Mouse (Mus musculus) induced T-regulatory cell, adult 2 months (primary cell): ENCODE measurements around the gene Tubb2a.

Experiments used
- DNase-seq: peaks from one replicate; pipeline ENCODE4 v3.0.0-alpha.2; 2012; ENCODE audit warnings: low read depth

Gene Tubb2a

DNA sequence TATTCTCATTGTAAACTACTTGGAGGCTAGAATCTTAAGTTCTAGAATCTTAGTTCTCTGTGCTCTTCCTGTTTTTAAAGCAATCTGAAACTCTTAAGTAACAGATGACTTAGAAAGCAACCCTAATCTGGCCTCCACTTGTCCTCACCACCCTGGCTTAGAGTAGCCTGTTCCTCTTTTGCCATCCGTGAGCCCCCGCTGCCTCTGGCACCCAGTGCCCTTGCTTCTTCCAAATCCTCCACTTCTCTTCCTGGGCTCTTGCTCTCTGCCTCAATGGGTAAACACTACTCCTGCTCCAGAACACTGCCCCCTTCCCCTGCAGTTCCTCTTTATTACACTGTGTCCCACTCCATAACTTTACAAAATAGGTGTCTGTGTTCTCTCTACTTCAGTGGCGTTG is 26.1 kb downstream of the Tubb2a start:
- no peak for DNase-seq

DNA sequence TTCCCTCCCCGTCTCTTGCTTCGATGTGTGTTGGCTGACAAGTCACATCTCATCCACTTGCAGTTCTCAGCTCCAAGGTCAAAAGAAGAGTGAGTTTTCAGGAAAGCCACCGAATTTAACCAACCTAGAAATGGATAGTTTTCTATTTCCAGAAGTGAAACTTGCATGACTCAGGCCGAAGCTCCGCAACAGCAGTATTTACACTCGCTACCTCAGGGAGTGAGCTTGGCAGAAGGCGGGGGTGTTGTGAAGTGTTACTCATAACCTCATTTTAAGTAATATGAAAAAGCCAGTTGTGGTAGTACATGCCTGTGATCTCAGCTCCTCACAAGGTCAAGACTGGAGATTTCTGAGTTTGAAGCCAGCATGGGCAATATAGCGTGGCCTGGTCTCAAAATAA is 27.3 kb downstream of the Tubb2a start:
- DNase-seq, result no peak

DNA sequence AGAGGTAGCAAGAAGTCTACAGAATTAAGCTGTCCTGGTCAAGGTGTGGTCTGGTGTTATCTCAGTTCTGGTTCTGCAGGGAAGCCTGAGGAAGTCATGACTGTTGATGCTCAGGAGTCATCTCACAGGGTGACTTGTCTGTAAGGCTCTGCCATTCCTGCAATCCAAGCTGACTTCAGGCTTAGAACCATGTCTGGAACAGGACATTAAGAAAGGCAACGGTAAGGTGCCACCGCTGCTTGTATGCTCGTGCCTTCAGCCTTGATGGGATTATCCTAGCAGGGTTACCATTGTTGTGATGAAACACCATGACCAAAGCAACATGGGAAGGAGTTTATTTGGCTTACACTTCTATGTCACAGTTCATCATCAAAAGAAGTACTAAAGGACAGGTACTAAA is 30.3 kb downstream of the Tubb2a start:
- DNase-seq, result no peak

DNA sequence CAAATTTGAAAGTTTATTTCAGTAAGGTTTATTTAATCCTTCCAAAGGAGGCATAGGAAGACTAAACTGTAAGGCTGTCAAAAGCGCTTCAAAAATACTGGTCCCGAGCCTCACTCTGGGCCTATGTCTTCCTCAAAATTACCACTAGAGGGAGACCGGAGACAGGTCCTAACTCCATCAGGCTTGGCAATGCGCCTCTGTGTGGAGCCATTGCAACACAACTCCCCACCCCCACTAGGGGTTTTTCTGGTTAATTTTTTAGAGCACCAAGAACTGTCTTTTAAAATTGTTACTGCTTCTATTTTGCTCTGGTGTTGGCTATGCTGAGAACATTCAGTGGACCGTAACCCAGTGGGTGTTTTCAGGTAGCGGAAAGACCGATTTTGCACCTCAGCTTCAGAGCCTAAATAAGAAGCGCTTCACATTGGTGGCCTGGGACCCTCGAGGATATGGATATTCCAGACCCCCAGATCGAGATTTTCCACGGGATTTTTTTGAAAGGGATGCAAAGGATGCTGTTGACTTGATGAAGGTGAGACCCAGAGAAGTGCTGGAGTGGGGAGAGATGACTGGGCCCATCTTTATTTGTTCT is 31.3 kb downstream of the Tubb2a start:
- peak; percentile 85 for DNase-seq

DNA sequence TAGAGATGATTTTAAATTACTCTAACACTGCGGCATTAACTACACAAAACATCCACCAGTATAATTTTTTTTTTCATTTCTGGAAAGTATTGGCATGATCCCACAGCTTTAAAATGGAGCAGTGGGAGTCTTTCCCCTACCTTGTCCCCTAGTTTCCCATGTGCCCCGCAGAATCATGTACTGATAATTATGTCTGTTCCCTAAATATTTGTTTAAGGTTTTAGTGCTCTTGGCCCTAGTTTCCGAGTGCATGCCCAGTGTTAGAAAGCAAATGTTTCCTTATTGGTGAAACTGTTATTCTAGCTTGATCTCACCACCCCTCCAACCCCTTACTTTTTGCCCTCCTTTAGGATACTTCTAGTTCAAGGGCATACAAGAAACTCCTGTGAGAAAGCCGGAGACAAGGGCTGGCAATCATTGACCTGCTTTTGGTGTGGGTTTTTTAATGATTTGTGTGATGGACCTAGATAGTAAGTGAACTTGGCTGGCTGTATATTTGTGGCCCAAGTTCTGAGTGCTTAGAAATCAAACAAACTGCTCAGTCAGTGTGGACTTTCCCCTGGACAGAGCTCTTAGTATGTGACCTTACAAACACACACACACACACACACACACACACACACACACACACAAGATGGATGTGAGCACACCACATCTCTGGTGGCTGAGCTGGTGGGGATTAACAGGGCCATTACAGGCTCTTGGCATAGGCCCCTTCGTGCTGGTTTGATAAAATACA is 32.1 kb downstream of the Tubb2a start:
- no peak for DNase-seq

DNA sequence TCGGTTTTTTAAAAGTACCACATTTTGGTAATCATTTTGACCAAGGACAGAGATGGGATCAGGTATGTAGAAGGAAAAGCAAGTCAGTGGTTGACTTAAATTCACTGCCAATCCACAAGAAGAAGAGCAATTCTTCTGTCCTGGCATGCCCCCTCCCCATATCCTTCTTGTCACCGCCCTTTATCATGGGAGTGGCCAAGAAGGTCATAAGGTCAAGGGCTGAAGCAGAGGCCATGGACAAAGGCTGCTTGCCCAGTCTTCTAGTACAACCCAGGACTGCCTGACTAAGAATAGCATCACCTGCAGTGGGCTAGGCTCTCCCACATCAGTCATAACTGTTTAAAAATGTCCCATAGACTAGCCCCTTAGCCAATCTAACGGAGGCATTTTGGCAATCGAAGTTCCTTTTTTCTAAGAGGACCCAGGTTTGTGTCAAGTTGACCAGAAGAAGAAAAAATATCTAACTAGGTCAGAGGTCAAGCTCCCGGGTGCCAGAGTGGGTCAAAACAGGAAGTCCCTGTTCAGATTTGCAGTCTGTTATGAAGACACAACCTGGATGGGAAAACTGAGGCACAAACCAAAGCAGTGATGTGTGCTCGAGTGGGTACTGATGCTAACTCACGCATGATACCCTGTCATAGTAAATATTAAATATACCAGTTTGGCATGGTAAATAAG is 34.0 kb downstream of the Tubb2a start:
- no peak for DNase-seq

DNA sequence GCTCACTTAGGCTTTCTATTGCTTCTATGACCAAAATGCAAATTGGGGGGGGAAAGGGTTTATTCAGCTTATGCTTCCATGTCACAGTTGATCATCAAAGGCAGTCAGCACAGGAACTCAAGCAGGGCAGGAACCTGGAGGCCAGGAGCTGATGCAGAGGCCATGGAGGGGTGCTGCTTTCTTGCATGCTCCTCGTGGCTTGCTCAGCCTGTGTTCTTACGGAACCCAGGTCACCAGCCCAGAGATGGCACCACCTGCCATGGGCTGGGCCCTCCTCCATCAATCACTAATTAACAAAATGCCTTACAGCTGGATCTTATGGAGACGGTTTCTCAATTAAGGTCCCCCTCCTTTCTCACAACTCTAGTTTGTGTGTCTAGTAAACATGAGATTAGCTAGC is 37.7 kb downstream of the Tubb2a start:
- DNase-seq, result no peak

DNA sequence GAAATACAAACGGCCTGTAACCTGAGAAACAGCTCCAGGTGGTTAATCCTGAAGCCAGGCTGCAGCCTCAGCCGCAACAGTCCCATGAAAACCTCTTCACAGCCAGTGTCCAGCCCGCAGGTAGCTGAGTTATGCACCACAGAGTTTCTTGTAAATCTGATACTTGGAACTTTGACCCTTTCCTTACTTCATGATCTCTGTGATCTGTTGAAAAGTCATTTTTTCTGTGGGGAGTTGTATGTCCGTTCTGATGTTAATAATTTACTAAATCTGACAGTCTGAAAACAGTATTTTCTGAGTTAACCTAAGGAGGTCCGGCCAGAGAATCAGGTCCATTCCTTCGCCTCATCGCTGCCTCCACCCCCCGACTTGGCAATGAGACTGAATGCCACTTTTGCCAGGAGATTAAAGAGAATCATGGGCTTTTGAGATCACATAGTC is 38.9 kb downstream of the Tubb2a start:
- no peak for DNase-seq

DNA sequence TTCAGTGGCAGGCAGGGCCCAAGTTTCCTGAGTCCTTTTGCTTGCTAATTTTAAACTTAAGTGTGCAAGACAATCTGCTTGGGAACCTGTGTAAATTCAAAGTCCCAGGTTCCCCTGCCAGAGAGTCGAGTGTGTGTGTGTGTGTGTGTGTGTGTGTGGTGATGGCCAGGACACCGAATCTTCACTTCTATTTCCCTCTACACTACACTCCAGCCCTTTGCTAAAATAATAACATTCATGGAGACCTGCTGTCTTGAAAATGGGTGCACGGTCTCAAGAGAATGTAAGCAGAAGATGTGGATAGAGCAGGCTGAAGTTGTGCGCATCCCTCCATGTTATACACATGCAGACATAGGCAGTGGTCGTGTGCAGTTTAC is 39.8 kb downstream of the Tubb2a start:
- no peak for DNase-seq

DNA sequence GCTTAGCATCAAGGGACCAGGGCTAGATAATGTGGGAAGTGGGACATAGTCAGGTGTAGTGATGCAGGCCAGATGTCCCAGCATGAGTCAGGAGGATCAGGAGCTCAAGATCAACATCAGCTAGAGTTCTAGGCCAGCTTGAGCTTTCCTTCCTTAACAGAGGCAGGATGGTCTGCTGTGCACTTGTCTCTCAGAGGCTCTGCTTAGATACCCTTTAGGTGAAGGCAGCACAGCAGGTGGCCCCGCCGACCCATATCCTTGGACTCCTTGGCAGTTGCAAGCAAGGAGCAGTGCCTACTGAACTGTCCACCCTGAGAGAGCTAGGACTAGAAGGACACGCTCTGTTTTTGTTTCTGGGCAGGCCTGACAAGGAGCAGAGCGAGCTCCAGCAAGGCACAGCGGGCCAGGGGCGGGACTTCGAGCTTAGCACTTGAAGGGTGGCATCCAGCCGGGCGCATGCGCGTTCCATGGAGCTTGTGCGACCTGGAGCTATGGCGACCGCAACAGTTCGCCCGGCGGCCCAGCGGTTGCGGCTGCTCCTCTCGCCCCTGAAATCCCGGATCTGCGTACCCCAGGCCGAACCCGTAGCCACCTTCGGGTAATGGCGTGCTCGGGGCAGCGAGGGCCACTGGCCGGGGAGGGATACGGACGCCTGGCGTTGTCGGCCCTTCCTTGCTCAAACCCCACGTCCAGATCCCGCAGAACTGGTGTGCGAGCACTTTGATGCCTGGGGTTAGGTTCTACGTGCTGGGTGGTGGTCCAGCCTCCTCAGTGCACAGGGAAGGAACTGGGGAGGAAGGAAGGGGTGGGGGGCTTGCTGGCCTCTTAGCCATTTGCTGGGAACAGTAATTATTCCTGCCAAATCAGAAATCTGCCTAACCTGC is 40.4 kb downstream of the Tubb2a start, which contains the start of gene Bphl:
Bphl (plus strand) TSS at position 426 of the 884 bp plus-strand sequence.
- DNase-seq, result peak; percentile 95

DNA sequence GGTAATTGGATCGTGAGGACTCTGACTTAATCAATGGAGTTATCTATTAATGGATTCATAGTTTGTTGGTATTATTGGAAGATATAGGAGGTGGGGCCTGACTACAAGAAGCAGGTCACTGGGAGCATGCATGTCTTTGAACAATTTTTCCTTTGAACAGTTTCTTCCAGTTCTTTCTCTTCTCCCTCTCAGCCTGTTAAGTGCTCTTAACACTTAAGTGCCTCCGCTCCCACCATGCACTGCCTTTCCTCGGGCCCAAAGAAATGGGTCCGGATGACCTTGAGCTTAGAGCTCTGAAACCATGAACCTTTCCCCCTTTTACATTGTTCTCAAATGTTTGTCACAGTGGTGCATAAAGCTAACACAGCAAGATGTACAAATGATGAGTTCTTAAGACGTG is 41.1 kb downstream of the Tubb2a start:
- no peak for DNase-seq

DNA sequence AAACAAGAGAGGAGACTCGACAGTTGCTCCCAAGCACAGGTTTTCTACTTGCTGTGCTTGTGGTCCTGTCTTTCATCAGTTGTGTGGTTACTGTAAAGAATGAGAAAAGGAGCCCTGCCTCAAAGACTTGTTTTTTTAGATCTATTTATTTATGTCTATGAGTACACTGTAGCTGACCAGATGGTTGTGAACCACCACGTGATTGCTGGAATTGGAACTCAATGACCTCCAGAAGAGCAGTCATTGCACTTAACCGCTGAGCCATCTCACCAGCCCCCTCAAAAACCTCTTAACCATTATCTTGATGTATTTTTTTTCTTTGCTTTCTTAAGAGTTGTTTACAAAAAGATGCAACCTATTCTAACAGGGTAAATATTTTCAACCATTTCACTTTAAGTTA is 42.4 kb downstream of the Tubb2a start:
- DNase-seq, result no peak

DNA sequence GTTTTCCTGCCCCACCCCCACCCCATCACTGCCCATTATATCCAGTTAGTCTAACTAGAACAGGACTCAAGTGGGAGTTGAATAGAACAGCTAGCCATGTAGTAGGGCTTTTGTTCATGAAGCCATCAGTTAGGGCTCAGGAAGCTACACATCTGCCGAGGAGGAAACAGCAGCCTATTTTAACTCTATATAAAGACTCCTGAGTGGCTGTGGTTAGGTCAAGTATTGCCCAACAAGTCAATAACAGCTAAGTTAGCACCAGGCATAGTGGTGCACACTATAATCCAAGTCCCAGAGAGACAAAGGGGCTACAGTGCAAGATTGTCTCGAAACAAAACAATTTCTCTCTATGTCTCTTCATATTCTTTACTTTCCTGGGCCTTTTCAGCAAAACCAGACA is 45.8 kb downstream of the Tubb2a start:
- no peak for DNase-seq
